Mouse (Mus musculus): ENCODE measurements around the gene Ninj2. TPM values are rescaled to one million over a fixed set of nuclear protein-coding genes. Genes with fewer than 3 reads are reported as not detected.

Gene Ninj2
- 0.16 TPM in 1 of 2 replicates, not detected in the other for polyA plus RNA-seq (2015; fragmentation: Nextera tagmentation; extraction: Ambion mirVana)

GRCm38 (mm10) chr6:120093100-120093499, at the start of gene Ninj2:
Gene Ninj2, plus strand, starts transcription at chr6:120093350.
- Histone ChIP-seq H3K27ac (ENCODE audit: low read length) (no peak within 1 kb of the TSS), H3K36me3 (ENCODE audit: control insufficient read depth, insufficient read depth, low read length) (no peaks in the 10 kb centered on the region), H3K4me3 (ENCODE audit: low read length) (no peak within 1 kb of the TSS), H3K9ac (ENCODE audit: low read depth, low read length) (no peak within 1 kb of the TSS), H3K9me3 (ENCODE audit: control insufficient read depth, low read length) (no peaks in the 10 kb centered on the region), H3K27me3 (replicated peaks; ENCODE audit: control insufficient read depth, insufficient read depth, low read length) (no peaks in the 10 kb centered on the region), H3K4me2 (ENCODE audit: low read depth, low read length) (no peak within 1 kb of the TSS), H3K4me1 (ENCODE audit: control insufficient read depth, insufficient read depth, low read length) (no peaks in the 10 kb centered on the region)
- ATAC-seq: no peak
- WGBS: 74% methylated on average over 11 of the region's 11 CpGs

GRCm38 (mm10) chr6:120045406-120045805, 47.7 kb upstream of the Ninj2 start:
- H3K4me2 ChIP-seq (ENCODE audit: low read depth, low read length): no peak overlapping the region
- WGBS: 75% methylated on average over 4 of the region's 4 CpGs
- no peaks in the 10 kb centered on the region for H3K27me3 ChIP-seq (replicated peaks; ENCODE audit: control insufficient read depth, insufficient read depth, low read length)
- H3K36me3 ChIP-seq (ENCODE audit: control insufficient read depth, insufficient read depth, low read length): no peaks in the 10 kb centered on the region
- no peak overlapping the region for H3K4me3 ChIP-seq (ENCODE audit: low read length)
- ATAC-seq: no peak
- H3K9ac ChIP-seq (ENCODE audit: low read depth, low read length): no peak overlapping the region
- H3K4me1 ChIP-seq (ENCODE audit: control insufficient read depth, insufficient read depth, low read length): no peaks in the 10 kb centered on the region
- no peaks in the 10 kb centered on the region for H3K9me3 ChIP-seq (ENCODE audit: control insufficient read depth, low read length)
- no peak overlapping the region for H3K27ac ChIP-seq (ENCODE audit: low read length)

- Histone ChIP-seq H3K27me3 (replicated peaks; ENCODE audit: control insufficient read depth, insufficient read depth, low read length) (no peaks in the 10 kb centered on the region), H3K4me1 (ENCODE audit: control insufficient read depth, insufficient read depth, low read length) (no peaks in the 10 kb centered on the region), H3K4me2 (ENCODE audit: low read depth, low read length) (no peak overlapping the region), H3K36me3 (ENCODE audit: control insufficient read depth, insufficient read depth, low read length) (no peaks in the 10 kb centered on the region), H3K27ac (ENCODE audit: low read length) (no peak overlapping the region), H3K9me3 (ENCODE audit: control insufficient read depth, low read length) (no peaks in the 10 kb centered on the region), H3K4me3 (ENCODE audit: low read length) (no peak overlapping the region), H3K9ac (ENCODE audit: low read depth, low read length) (no peak overlapping the region)
- ATAC-seq: no peak
- WGBS: 72% methylated on average over 7 of the region's 7 CpGs
Measured at GRCm38 (mm10) chr6:120047705-120048292, 45.4 kb upstream of the Ninj2 start.

- Histone ChIP-seq H3K36me3 (ENCODE audit: control insufficient read depth, insufficient read depth, low read length) (no peaks in the 10 kb centered on the region), H3K4me2 (ENCODE audit: low read depth, low read length) (no peak overlapping the region), H3K27me3 (replicated peaks; ENCODE audit: control insufficient read depth, insufficient read depth, low read length) (no peaks in the 10 kb centered on the region), H3K4me1 (ENCODE audit: control insufficient read depth, insufficient read depth, low read length) (no peaks in the 10 kb centered on the region), H3K27ac (ENCODE audit: low read length) (no peak overlapping the region), H3K9me3 (ENCODE audit: control insufficient read depth, low read length) (no peaks in the 10 kb centered on the region), H3K4me3 (ENCODE audit: low read length) (no peak overlapping the region), H3K9ac (ENCODE audit: low read depth, low read length) (no peak overlapping the region)
- ATAC-seq: no peak
- 82% methylated on average over 6 of the region's 6 CpGs for WGBS
Measured at GRCm38 (mm10) chr6:120054412-120054811, 38.7 kb upstream of the Ninj2 start.

DNA sequence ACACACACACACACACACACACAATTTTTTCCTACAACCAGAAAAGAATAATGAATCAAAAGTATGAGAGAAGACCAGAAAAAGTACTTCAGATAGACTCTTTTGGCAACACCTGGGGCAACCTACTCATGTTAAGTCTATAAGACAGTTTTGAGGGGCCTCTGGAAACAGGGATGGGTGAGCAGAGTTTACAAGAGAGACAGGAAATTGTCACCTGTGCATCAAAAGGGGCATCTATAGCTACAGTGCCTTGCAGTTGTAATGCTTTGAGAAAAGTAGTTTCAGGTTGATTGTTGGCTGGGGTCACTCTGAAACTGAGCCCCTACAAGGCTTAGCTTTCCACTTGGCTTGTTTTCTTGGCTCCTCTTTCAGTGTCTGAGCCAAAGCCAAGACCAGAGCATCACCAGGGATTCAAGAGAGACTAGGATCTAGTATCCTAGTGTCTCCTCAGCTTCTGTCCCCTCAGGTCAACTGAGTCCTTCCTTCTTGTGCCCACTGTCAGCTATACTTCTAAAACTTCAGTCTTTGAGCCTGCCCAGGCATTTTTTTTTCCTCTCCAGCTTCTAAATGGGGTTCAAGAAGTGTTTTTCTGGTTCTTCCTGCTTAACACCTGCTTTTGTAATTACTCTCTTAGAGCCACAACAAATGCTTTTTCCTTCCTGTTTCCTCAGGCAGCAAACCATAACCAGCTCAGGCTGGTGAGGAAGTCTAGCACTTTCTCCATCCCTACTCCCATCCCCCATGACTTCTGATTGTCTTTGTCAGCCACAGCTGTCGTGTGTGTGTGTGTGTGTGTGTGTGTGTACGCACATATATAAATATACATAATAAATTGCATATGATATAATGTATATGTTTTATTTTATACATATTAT, 37.2 kb upstream of the Ninj2 start:
- Histone ChIP-seq H3K9ac (ENCODE audit: low read depth, low read length) (no peak overlapping the region), H3K4me1 (ENCODE audit: control insufficient read depth, insufficient read depth, low read length) (no peaks in the 10 kb centered on the region), H3K27me3 (replicated peaks; ENCODE audit: control insufficient read depth, insufficient read depth, low read length) (no peaks in the 10 kb centered on the region), H3K9me3 (ENCODE audit: control insufficient read depth, low read length) (no peaks in the 10 kb centered on the region), H3K4me3 (ENCODE audit: low read length) (no peak overlapping the region), H3K27ac (ENCODE audit: low read length) (no peak overlapping the region), H3K36me3 (ENCODE audit: control insufficient read depth, insufficient read depth, low read length) (no peaks in the 10 kb centered on the region), H3K4me2 (ENCODE audit: low read depth, low read length) (no peak overlapping the region)
- no peak for ATAC-seq
- WGBS: 74% methylated on average over 2 of the region's 2 CpGs

DNA sequence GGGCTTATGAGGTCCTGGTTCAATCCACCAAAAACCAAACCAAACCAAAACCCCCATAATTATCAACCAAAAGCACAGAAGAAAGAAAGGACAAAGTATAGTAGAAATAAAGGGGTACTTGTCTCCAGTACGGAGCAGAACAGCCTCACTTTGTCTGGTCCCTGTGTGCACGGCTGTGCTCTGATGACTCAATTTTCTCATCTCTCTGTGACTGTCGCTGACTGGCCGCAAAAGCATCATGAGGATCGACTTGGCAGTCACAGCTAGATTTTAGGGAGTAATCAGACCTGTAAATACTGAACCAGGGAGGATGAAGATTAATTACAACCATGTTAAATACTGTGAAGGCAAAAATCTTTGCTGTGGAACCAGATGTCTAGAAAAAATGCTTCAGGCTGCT, 30.2 kb upstream of the Ninj2 start:
- Histone ChIP-seq H3K27me3 (replicated peaks; ENCODE audit: control insufficient read depth, insufficient read depth, low read length) (no peaks in the 10 kb centered on the region), H3K4me1 (ENCODE audit: control insufficient read depth, insufficient read depth, low read length) (no peaks in the 10 kb centered on the region), H3K27ac (ENCODE audit: low read length) (no peak overlapping the region), H3K36me3 (ENCODE audit: control insufficient read depth, insufficient read depth, low read length) (no peaks in the 10 kb centered on the region), H3K9ac (ENCODE audit: low read depth, low read length) (no peak overlapping the region), H3K4me3 (ENCODE audit: low read length) (no peak overlapping the region), H3K4me2 (ENCODE audit: low read depth, low read length) (no peak overlapping the region), H3K9me3 (ENCODE audit: control insufficient read depth, low read length) (no peaks in the 10 kb centered on the region)
- WGBS: 86% methylated on average over 5 of the region's 5 CpGs
- ATAC-seq: no peak

GRCm38 (mm10) chr6:120064627-120065026, 28.5 kb upstream of the Ninj2 start:
- Histone ChIP-seq H3K36me3 (ENCODE audit: control insufficient read depth, insufficient read depth, low read length) (no peaks in the 10 kb centered on the region), H3K4me2 (ENCODE audit: low read depth, low read length) (no peak overlapping the region), H3K9me3 (ENCODE audit: control insufficient read depth, low read length) (no peaks in the 10 kb centered on the region), H3K4me1 (ENCODE audit: control insufficient read depth, insufficient read depth, low read length) (no peaks in the 10 kb centered on the region), H3K9ac (ENCODE audit: low read depth, low read length) (no peak overlapping the region), H3K27ac (ENCODE audit: low read length) (no peak overlapping the region), H3K27me3 (replicated peaks; ENCODE audit: control insufficient read depth, insufficient read depth, low read length) (no peaks in the 10 kb centered on the region), H3K4me3 (ENCODE audit: low read length) (no peak overlapping the region)
- 19% methylated on average over 2 of the region's 2 CpGs for WGBS
- no peak for ATAC-seq

DNA sequence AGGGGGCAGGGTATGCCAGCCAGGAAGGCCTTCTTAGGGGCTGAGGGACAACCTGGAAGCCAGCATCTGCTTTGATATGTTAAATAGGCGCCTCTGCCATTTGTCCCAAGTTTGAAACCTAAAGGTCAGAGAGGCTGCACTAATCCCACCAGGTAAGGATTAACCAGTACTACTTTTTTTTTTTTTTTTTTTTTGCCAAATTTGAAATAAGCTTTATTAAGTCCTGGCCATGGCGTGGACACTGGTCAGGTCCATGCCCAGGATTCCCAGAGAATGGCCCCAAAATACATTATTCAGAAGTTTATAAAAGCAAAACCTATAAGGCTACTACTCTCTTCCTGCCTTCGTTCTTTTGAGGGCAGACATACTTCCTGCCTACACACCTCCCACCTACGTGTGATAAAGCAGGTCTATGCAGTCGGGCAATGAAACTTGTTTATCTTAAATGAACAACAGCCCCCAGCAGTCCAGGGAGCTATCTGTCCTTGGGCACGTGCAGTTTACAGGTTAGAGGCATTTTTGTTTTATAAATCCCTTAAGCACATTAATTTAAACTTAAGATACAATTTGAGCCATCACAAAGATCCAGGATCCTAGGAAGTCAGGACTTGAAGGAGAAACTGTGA, 27.5 kb upstream of the Ninj2 start:
- no peak overlapping the region for H3K4me2 ChIP-seq (ENCODE audit: low read depth, low read length)

DNA sequence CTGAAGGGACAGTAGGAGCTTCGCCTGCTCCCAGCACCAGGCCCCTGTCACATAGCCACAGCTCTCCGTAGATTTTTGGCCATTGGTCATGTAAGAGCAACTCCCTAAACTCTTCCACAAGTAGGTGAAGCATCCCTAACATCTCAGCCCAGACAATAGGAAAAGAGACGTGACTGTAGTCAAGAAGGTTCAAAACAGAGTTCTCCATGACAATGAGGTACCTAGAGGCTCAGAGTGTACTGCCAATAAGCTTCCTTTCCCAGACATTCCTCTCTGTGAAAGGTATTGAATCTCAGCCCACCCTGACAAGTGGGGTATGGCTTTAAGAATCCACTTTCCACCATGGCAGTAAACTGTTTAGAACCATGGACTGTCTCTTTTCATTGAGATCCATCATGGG, 23.6 kb upstream of the Ninj2 start:
- H3K9me3 ChIP-seq (ENCODE audit: control insufficient read depth, low read length): no peaks in the 10 kb centered on the region
- no peak overlapping the region for H3K4me3 ChIP-seq (ENCODE audit: low read length)
- 89% methylated on average over 3 of the region's 3 CpGs for WGBS
- H3K4me1 ChIP-seq (ENCODE audit: control insufficient read depth, insufficient read depth, low read length): no peaks in the 10 kb centered on the region
- no peak overlapping the region for H3K9ac ChIP-seq (ENCODE audit: low read depth, low read length)
- H3K27me3 ChIP-seq (replicated peaks; ENCODE audit: control insufficient read depth, insufficient read depth, low read length): no peaks in the 10 kb centered on the region
- no peak overlapping the region for H3K4me2 ChIP-seq (ENCODE audit: low read depth, low read length)
- H3K36me3 ChIP-seq (ENCODE audit: control insufficient read depth, insufficient read depth, low read length): no peaks in the 10 kb centered on the region
- no peak overlapping the region for H3K27ac ChIP-seq (ENCODE audit: low read length)
- ATAC-seq: no peak

More for the DNA sequence above, 27.5 kb upstream of the Ninj2 start:
- 61% methylated on average over 6 of the region's 6 CpGs for WGBS
- no peak for ATAC-seq
- no peaks in the 10 kb centered on the region for H3K9me3 ChIP-seq (ENCODE audit: control insufficient read depth, low read length)
- no peak overlapping the region for H3K4me3 ChIP-seq (ENCODE audit: low read length)
- H3K27me3 ChIP-seq (replicated peaks; ENCODE audit: control insufficient read depth, insufficient read depth, low read length): no peaks in the 10 kb centered on the region
- H3K9ac ChIP-seq (ENCODE audit: low read depth, low read length): no peak overlapping the region
- no peak overlapping the region for H3K27ac ChIP-seq (ENCODE audit: low read length)
- no peaks in the 10 kb centered on the region for H3K36me3 ChIP-seq (ENCODE audit: control insufficient read depth, insufficient read depth, low read length)
- H3K4me1 ChIP-seq (ENCODE audit: control insufficient read depth, insufficient read depth, low read length): no peaks in the 10 kb centered on the region
